Mouse (Mus musculus) liver, adult (tissue): ENCODE measurements around the gene Rapgefl1.

Source experiments
- GATA4 ChIP-seq: IDR thresholded peaks from 2 replicates; pipeline ENCODE4 v1.6.1; 2014; ENCODE audit warnings: mild to moderate bottlenecking, low read length; ENCODE audit not compliant: insufficient replicate concordance

Gene Rapgefl1

GRCm38 (mm10) chr11:98797306-98797705 is 39.3 kb upstream of the Rapgefl1 start:
- no peak for TF ChIP-seq GATA4

GRCm38 (mm10) chr11:98797909-98798308 is 38.7 kb upstream of the Rapgefl1 start:
- no peak for TF ChIP-seq GATA4

- TF ChIP-seq GATA4 = no peak
These were observed 32.0 kb upstream of the Rapgefl1 start, which contains the start of gene Casc3 for GRCm38 (mm10) chr11:98804605-98805004. Casc3 (plus strand) TSS chr11:98804905.

- TF ChIP-seq GATA4 = no peak
These were observed 28.2 kb upstream of the Rapgefl1 start for GRCm38 (mm10) chr11:98808417-98808816.

- TF ChIP-seq GATA4 = no peak
These were observed 26.9 kb upstream of the Rapgefl1 start for GRCm38 (mm10) chr11:98809457-98810290.

GRCm38 (mm10) chr11:98810686-98811085 is 25.9 kb upstream of the Rapgefl1 start:
- TF ChIP-seq GATA4 = no peak

- TF ChIP-seq GATA4 = no peak
These were observed 19.8 kb upstream of the Rapgefl1 start for GRCm38 (mm10) chr11:98816706-98817239.

- TF ChIP-seq GATA4 = no peak
These were observed 15.6 kb upstream of the Rapgefl1 start for GRCm38 (mm10) chr11:98820968-98821367.

GRCm38 (mm10) chr11:98827877-98828276 is 8.7 kb upstream of the Rapgefl1 start:
- TF ChIP-seq GATA4 = no peak

- TF ChIP-seq GATA4 = no peak
These were observed 7.4 kb upstream of the Rapgefl1 start for GRCm38 (mm10) chr11:98829091-98829775.

- TF ChIP-seq GATA4 = no peak
These were observed 6.7 kb upstream of the Rapgefl1 start for GRCm38 (mm10) chr11:98829875-98830274.

GRCm38 (mm10) chr11:98835296-98835695 is 1.3 kb upstream of the Rapgefl1 start:
- TF ChIP-seq GATA4 = no peak

GRCm38 (mm10) chr11:98835725-98836124 is 860 bp upstream of the Rapgefl1 start:
- no peak for TF ChIP-seq GATA4

- TF ChIP-seq GATA4 = no peak
These were observed 457 bp upstream of the Rapgefl1 start for GRCm38 (mm10) chr11:98836128-98836527.

- no peak for TF ChIP-seq GATA4
These were observed 683 bp downstream of the Rapgefl1 start for GRCm38 (mm10) chr11:98837231-98837704.

- no peak for TF ChIP-seq GATA4
These were observed 1.3 kb downstream of the Rapgefl1 start for GRCm38 (mm10) chr11:98837917-98838316.
